Mouse (Mus musculus) lung, postnatal 0 days (tissue): ENCODE measurements around the gene Arhgap40. TPM values are rescaled to one million over a fixed set of nuclear protein-coding genes. Genes with fewer than 3 reads are reported as not detected.
A peak's percentile ranks its signal among the peaks of the same experiment; 100 is the strongest.

Source experiments
- ATAC-seq: fragments of 200-750 bp; cut with Nextera tagmentation; 2 replicates; pipeline ENCODE4 v1.8.0; 2017; ENCODE audit warnings: moderate library complexity
- DNase-seq: peaks from one replicate; pipeline ENCODE4 v3.0.0-alpha.2; 2016; ENCODE audit warnings: low spot score
- H3K27ac ChIP-seq: fragments of 300-500 bp; sonication (generic); 2 replicates; pipeline ENCODE4 v1.5.1; 2014; ENCODE audit warnings: antibody characterized with exemption, mild to moderate bottlenecking, low read length, mixed read lengths
- H3K27me3 ChIP-seq: fragments of 300-500 bp; sonication (generic); replicated peaks from 2 replicates; pipeline ENCODE4 v1.6.1; 2014; ENCODE audit warnings: low read length, mixed read lengths; ENCODE audit not compliant: insufficient read depth
- H3K36me3 ChIP-seq: fragments of 300-500 bp; sonication (generic); 2 replicates; pipeline ENCODE4 v1.6.1; 2014; ENCODE audit warnings: low read length, mixed read lengths; ENCODE audit not compliant: insufficient read depth
- H3K4me1 ChIP-seq: fragments of 300-500 bp; sonication (generic); 2 replicates; pipeline ENCODE4 v1.6.1; 2014; ENCODE audit warnings: antibody characterized with exemption, low read depth, low read length, mixed read lengths; ENCODE audit not compliant: insufficient read depth
- H3K4me2 ChIP-seq: fragments of 300-500 bp; sonication (generic); replicated peaks from 2 replicates; pipeline ENCODE4 v1.6.1; 2014; ENCODE audit warnings: low read depth, mild to moderate bottlenecking, low read length, moderate library complexity, mixed read lengths
- H3K4me3 ChIP-seq: fragments of 300-500 bp; sonication (generic); 2 replicates; pipeline ENCODE4 v1.5.1; 2014; ENCODE audit warnings: low read depth, low read length
- H3K9ac ChIP-seq: fragments of 300-500 bp; sonication (generic); replicated peaks from 2 replicates; pipeline ENCODE4 v1.6.1; 2014; ENCODE audit warnings: low read depth, mild to moderate bottlenecking
- H3K9me3 ChIP-seq: fragments of 300-500 bp; sonication (generic); 2 replicates; pipeline ENCODE4 v1.6.1; 2016; ENCODE audit warnings: low read length, mixed read lengths
- CTCF ChIP-seq: IDR thresholded peaks from 2 replicates; pipeline ENCODE4 v1.5.1; 2016; ENCODE audit warnings: antibody characterized with exemption, mild to moderate bottlenecking
- EP300 ChIP-seq: IDR thresholded peaks from 2 replicates; pipeline ENCODE4 v1.6.1; 2016; ENCODE audit warnings: antibody characterized with exemption, mild to moderate bottlenecking, control low read depth
- WGBS: fragments of 180-500 bp; shearing (Covaris S2); extraction: QIAGEN DNeasy Blood & Tissue Kit; methylation state at CpG from one replicate; pipeline ENCODE4 v1.1.7; 2014; 5-methylcytosine and 5-hydroxymethylcytosine counted together
- polyA plus RNA-seq: library from polyadenylated mRNA; unstranded; fragments of >200 nt; fragmentation: Nextera tagmentation; extraction: Ambion mirVana; gene quantifications from 2 replicates; pipeline ENCODE4 v1.2.1, GENCODE M21; 2015

The Arhgap40 gene
- polyA plus RNA-seq, 1 experiment from 2014 or later, result 0.18 TPM

GRCm38 (mm10) chr2:158579979-158580378 lies 67.4 kb downstream of the Arhgap40 start:
- no peak overlapping the region for H3K4me3 ChIP-seq
- TF ChIP-seq CTCF (no peak), EP300 (no peak)
- no peak for DNase-seq
- H3K9me3 ChIP-seq, result no peaks in the 10 kb centered on the region
- no peaks in the 10 kb centered on the region for H3K36me3 ChIP-seq
- H3K9ac ChIP-seq, result no peak overlapping the region
- no peaks in the 10 kb centered on the region for H3K27me3 ChIP-seq
- no peaks in the 10 kb centered on the region for H3K4me1 ChIP-seq
- no peak overlapping the region for H3K27ac ChIP-seq
- 70% methylated on average over 4 of the region's 4 CpGs for WGBS
- ATAC-seq, result no peak
- no peak overlapping the region for H3K4me2 ChIP-seq

GRCm38 (mm10) chr2:158584621-158585358 lies 72.2 kb downstream of the Arhgap40 start:
- Histone ChIP-seq H3K36me3 (no peaks in the 10 kb centered on the region), H3K27me3 (no peaks in the 10 kb centered on the region), H3K4me1 (no peaks in the 10 kb centered on the region), H3K4me2 (no peak overlapping the region), H3K4me3 (no peak overlapping the region), H3K9ac (no peak overlapping the region), H3K9me3 (no peaks in the 10 kb centered on the region), H3K27ac (no peak overlapping the region)
- ATAC-seq, result no peak
- WGBS, result 12% methylated on average over 12 of the region's 12 CpGs
- peak; percentile 64 for DNase-seq
- TF ChIP-seq EP300 (no peak), CTCF (no peak)

GRCm38 (mm10) chr2:158588524-158589271 lies 76.1 kb downstream of the Arhgap40 start:
- WGBS, result 41% methylated on average over 8 of the region's 8 CpGs
- no peak for ATAC-seq
- H3K4me1 ChIP-seq, result no peaks in the 10 kb centered on the region
- no peak overlapping the region for H3K4me2 ChIP-seq
- TF ChIP-seq CTCF, result no peak
- no peak for TF ChIP-seq EP300
- H3K9ac ChIP-seq, result no peak overlapping the region
- no peaks in the 10 kb centered on the region for H3K27me3 ChIP-seq
- no peak overlapping the region for H3K27ac ChIP-seq
- H3K4me3 ChIP-seq, result no peak overlapping the region
- no peaks in the 10 kb centered on the region for H3K9me3 ChIP-seq
- no peaks in the 10 kb centered on the region for H3K36me3 ChIP-seq
- DNase-seq, result no peak

GRCm38 (mm10) chr2:158590495-158590894 lies 77.9 kb downstream of the Arhgap40 start:
- H3K9me3 ChIP-seq, result no peaks in the 10 kb centered on the region
- H3K4me1 ChIP-seq, result no peaks in the 10 kb centered on the region
- no peaks in the 10 kb centered on the region for H3K36me3 ChIP-seq
- H3K27ac ChIP-seq, result no peak overlapping the region
- 43% methylated on average over 3 of the region's 3 CpGs for whole genome bisulfite sequencing
- H3K4me3 ChIP-seq, result no peak overlapping the region
- no peak for DNase-seq
- ATAC-seq, result no peak
- H3K9ac ChIP-seq, result no peak overlapping the region
- no peaks in the 10 kb centered on the region for H3K27me3 ChIP-seq
- H3K4me2 ChIP-seq, result no peak overlapping the region
- TF ChIP-seq CTCF (no peak), EP300 (no peak)

GRCm38 (mm10) chr2:158591286-158591685 lies 78.7 kb downstream of the Arhgap40 start:
- no peak for ATAC-seq
- H3K4me1 ChIP-seq, result no peaks in the 10 kb centered on the region
- DNase-seq, result no peak
- H3K27me3 ChIP-seq, result no peaks in the 10 kb centered on the region
- no peak for TF ChIP-seq CTCF
- no peak for TF ChIP-seq EP300
- no peaks in the 10 kb centered on the region for H3K36me3 ChIP-seq
- no peak overlapping the region for H3K4me3 ChIP-seq
- 49% methylated on average over 5 of the region's 5 CpGs for WGBS
- H3K27ac ChIP-seq, result no peak overlapping the region
- H3K9ac ChIP-seq, result no peak overlapping the region
- no peaks in the 10 kb centered on the region for H3K9me3 ChIP-seq
- H3K4me2 ChIP-seq, result no peak overlapping the region

GRCm38 (mm10) chr2:158593371-158593770 lies 80.8 kb downstream of the Arhgap40 start:
- TF ChIP-seq EP300, result no peak
- TF ChIP-seq CTCF, result no peak
- DNase-seq (no peak), ATAC-seq (no peak)
- no peak overlapping the region for H3K4me3 ChIP-seq
- H3K27me3 ChIP-seq, result no peaks in the 10 kb centered on the region
- no peak overlapping the region for H3K4me2 ChIP-seq
- no peak overlapping the region for H3K27ac ChIP-seq
- no peaks in the 10 kb centered on the region for H3K9me3 ChIP-seq
- WGBS, result 69% methylated on average over 4 of the region's 4 CpGs
- H3K4me1 ChIP-seq, result no peaks in the 10 kb centered on the region
- no peak overlapping the region for H3K9ac ChIP-seq
- no peaks in the 10 kb centered on the region for H3K36me3 ChIP-seq
